Mouse (Mus musculus) midbrain, embryonic 12.5 days (tissue): ENCODE measurements around the gene Sypl. TPM values are rescaled to one million over a fixed set of nuclear protein-coding genes. Genes with fewer than 3 reads are reported as not detected.
"Not testable (repeated sequence)": the region's sequence is repeated elsewhere in the genome, so short reads cannot be mapped to it uniquely, and the experiment has no call there.

ENCODE experiments used
- ATAC-seq: fragments of 200-750 bp; cut with Nextera tagmentation; 2 replicates; pipeline ENCODE4 v1.8.0; 2017; ENCODE audit warnings: low read depth, moderate TSS enrichment, moderate library complexity; ENCODE audit not compliant: low FRiP score
- H3K27ac ChIP-seq: fragments of 300-500 bp; sonication (generic); replicated peaks from 2 replicates; pipeline ENCODE4 v1.5.1; 2016; ENCODE audit warnings: mild to moderate bottlenecking
- H3K27me3 ChIP-seq: fragments of 300-500 bp; sonication (generic); 2 replicates; pipeline ENCODE4 v1.6.1; 2016; ENCODE audit warnings: mild to moderate bottlenecking
- H3K36me3 ChIP-seq: fragments of 300-500 bp; sonication (generic); 2 replicates; pipeline ENCODE4 v1.6.1; 2016
- H3K4me1 ChIP-seq: fragments of 300-500 bp; sonication (generic); 2 replicates; pipeline ENCODE4 v1.6.1; 2016
- H3K4me2 ChIP-seq: fragments of 300-500 bp; sonication (generic); replicated peaks from 2 replicates; pipeline ENCODE4 v1.6.1; 2016; ENCODE audit warnings: mild to moderate bottlenecking, moderate library complexity
- H3K4me3 ChIP-seq: fragments of 300-500 bp; sonication (generic); 2 replicates; pipeline ENCODE4 v1.5.1; 2016; ENCODE audit warnings: mild to moderate bottlenecking
- H3K9ac ChIP-seq: fragments of 300-500 bp; sonication (generic); replicated peaks from 2 replicates; pipeline ENCODE4 v1.6.1; 2016; ENCODE audit warnings: mild to moderate bottlenecking, moderate library complexity
- H3K9me3 ChIP-seq: fragments of 300-500 bp; sonication (generic); 2 replicates; pipeline ENCODE4 v1.6.1; 2016; ENCODE audit warnings: mild to moderate bottlenecking
- WGBS: fragments of 180-500 bp; shearing (Covaris S2); methylation state at CpG from one replicate; pipeline ENCODE4 v1.1.7; 2016; 5-methylcytosine and 5-hydroxymethylcytosine counted together
- polyA plus RNA-seq: library from polyadenylated mRNA; unstranded; fragments of >200 nt; fragmentation: Nextera tagmentation; extraction: Ambion mirVana; gene quantifications from 2 replicates; pipeline ENCODE4 v1.2.1, GENCODE M21; 2016

Sypl gene
- polyA plus RNA-seq, 1 experiment from 2014 or later, result 41.0 TPM

DNA sequence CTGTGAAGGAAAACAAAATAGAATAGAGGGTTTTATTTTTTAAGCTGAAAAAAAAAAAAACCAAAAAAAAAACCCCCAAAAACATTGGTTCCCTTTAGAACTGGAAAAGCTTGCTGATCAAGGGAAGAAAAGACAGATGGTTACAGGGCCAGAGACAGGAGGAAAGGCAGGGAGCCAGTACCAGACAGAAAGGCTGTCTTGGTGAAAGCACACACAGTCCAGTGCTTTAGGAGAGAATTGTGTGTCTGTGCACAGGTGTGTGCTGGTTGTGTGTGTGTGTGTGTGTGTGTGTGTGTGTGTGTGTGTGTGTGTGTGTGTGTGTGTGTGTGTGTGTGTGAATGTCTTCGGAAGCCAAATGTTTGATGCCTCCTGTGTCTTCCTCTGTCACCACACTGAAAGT lies 28.9 kb downstream of the Sypl start:
- Histone ChIP-seq H3K9me3 (no peaks in the 10 kb centered on the region), H3K4me1 (no peaks in the 10 kb centered on the region), H3K27me3 (no peaks in the 10 kb centered on the region), H3K27ac (no peak overlapping the region), H3K9ac (no peak overlapping the region), H3K4me2 (no peak overlapping the region), H3K4me3 (no peak overlapping the region), H3K36me3 (no peaks in the 10 kb centered on the region)
- WGBS, result 70% methylated on average over 1 of the region's 1 CpGs
- no peak for ATAC-seq

DNA sequence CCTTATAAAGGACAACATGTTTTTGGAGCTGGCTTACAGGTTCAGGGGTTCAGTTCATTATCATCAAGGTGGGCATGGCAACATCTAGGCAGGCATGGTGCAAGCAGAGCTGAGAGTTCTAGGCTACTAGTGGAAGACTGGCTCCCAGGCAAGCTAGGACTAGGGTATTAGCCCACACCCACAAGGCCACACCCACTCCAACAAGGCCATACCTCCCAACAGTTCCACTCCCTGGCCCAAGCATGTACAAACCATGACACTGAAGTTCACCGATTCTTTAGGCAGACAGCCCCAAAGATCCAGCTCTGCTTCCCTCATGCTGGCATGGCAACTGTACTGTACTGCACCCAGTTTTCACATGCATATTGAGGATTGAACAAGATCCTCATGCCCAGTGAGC lies 29.4 kb downstream of the Sypl start:
- H3K9me3 ChIP-seq, result no peaks in the 10 kb centered on the region
- no peak overlapping the region for H3K4me3 ChIP-seq
- H3K36me3 ChIP-seq, result no peaks in the 10 kb centered on the region
- H3K9ac ChIP-seq, result no peak overlapping the region
- WGBS, result 96% methylated on average over 1 of the region's 1 CpGs
- H3K27ac ChIP-seq, result no peak overlapping the region
- H3K4me1 ChIP-seq, result no peaks in the 10 kb centered on the region
- no peaks in the 10 kb centered on the region for H3K27me3 ChIP-seq
- no peak overlapping the region for H3K4me2 ChIP-seq
- no peak for ATAC-seq

DNA sequence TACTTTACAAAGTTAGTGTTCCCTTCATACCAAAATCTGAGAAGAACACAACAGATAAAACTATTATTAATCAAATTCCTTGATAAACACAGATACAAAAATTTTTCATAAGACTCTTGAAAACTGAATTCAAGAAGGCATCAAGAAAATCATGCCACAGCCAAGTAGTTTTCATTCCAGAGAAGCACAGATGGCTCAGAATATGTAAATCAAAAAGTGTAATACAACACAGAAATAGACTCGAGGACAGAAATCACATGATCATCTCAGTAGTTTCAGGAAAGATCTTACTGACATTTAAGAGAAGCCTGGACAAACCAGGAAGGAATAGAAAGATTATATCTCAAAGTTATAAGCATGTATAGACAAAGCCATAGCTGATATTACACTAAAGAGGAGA lies 32.6 kb downstream of the Sypl start:
- H3K9me3 ChIP-seq, result no peaks in the 10 kb centered on the region
- H3K4me3 ChIP-seq, result no peak overlapping the region
- ATAC-seq, result no peak
- no peaks in the 10 kb centered on the region for H3K36me3 ChIP-seq
- no peak overlapping the region for H3K27ac ChIP-seq
- no peak overlapping the region for H3K9ac ChIP-seq
- no peak overlapping the region for H3K4me2 ChIP-seq
- no peaks in the 10 kb centered on the region for H3K4me1 ChIP-seq
- no peaks in the 10 kb centered on the region for H3K27me3 ChIP-seq
- 79% methylated on average over 1 of the region's 1 CpGs for WGBS

DNA sequence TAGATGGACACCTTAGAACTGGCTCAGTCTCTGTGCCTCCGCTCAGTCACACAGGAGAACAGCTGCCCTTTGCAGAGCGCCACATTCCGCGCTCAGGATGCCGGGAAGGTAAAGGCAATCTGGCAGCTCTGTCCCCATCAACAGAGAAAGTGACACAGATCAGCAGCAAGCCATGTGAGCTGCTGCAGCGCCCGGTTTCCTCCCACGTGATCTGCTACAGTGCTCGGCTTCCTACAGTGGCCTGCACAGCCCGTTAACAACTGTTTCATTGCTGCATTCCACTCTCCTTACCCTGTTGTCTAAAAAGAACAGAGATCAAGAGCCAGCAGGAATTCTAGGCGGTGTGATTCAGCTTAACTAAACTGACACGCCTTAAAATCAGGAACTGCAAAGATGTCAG lies 36.0 kb downstream of the Sypl start:
- no peak overlapping the region for H3K9ac ChIP-seq
- H3K4me3 ChIP-seq, result no peak overlapping the region
- WGBS, result 80% methylated on average over 12 of the region's 12 CpGs
- no peaks in the 10 kb centered on the region for H3K9me3 ChIP-seq
- H3K36me3 ChIP-seq, result no peaks in the 10 kb centered on the region
- H3K4me2 ChIP-seq, result no peak overlapping the region
- H3K27ac ChIP-seq, result no peak overlapping the region
- ATAC-seq, result no peak
- no peaks in the 10 kb centered on the region for H3K27me3 ChIP-seq
- no peaks in the 10 kb centered on the region for H3K4me1 ChIP-seq

DNA sequence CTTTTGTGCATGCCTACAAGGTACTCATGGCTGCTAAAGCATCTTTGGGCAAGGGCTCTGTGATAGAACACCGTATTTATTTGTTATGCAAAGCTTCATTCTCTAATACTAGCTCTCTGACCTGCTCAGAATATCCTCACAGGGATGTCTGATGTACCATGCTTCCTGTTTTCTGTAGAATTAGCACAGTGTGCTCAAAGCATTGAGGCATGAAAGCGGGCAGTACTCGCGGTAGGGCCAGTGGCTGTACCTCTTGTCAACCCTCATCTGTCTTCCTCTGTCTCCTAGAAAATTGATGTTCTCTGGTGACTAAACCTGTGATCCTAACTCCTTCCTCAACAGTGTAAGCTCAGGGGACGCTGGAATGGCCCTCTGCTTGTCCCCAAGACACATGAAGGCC lies 40.4 kb downstream of the Sypl start:
- WGBS, result 86% methylated on average over 5 of the region's 5 CpGs
- Histone ChIP-seq H3K4me3 (no peak overlapping the region), H3K27me3 (no peaks in the 10 kb centered on the region), H3K9me3 (no peaks in the 10 kb centered on the region), H3K27ac (no peak overlapping the region), H3K4me1 (no peaks in the 10 kb centered on the region), H3K36me3 (no peaks in the 10 kb centered on the region), H3K9ac (no peak overlapping the region), H3K4me2 (no peak overlapping the region)
- ATAC-seq, result no peak

DNA sequence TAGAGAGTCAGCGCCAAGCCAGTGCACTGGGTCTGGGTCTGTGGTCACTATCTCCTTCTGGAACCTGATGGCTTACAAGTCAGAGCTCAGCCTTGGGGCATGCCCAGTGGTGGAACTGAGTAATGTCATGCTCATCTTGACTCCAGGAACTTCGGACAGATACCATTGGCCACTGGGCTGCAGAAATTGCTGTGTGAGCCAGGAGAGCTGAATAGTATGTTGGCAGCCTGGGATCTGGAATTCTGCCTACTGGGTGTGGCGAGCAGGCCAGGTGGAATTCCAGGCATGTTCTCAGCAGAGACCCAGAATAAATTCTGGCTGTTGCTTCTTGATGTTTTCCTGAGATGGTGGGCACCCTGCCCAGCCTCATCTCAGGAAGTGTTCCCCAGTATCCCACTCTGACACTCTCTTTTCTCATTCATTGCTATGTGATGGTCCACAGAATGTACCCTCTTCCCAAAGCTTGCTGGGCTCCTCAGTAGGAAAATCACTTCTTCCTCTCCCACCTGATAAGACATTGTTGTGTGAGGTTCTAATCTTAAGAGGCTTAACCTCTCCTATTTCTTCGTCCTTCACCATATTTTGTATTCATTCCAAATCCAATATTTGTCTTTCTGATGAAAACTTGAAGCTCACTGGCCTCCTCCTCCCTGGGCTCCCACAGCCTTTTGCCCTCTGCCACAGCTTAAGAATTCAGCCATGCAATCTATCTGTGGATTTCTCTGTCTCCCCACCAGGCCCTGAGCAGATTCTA lies 41.6 kb downstream of the Sypl start:
- Histone ChIP-seq H3K4me1 (0 out of 2 replicates have a peak, but pooled peaks cover 4% of the 10 kb centered on the region), H3K27ac (no peak overlapping the region), H3K9ac (no peak overlapping the region), H3K4me2 (no peak overlapping the region), H3K9me3 (no peaks in the 10 kb centered on the region), H3K4me3 (no peak overlapping the region), H3K27me3 (no peaks in the 10 kb centered on the region), H3K36me3 (no peaks in the 10 kb centered on the region)
- WGBS, result 77% methylated on average over 4 of the region's 4 CpGs
- ATAC-seq, result no peak

DNA sequence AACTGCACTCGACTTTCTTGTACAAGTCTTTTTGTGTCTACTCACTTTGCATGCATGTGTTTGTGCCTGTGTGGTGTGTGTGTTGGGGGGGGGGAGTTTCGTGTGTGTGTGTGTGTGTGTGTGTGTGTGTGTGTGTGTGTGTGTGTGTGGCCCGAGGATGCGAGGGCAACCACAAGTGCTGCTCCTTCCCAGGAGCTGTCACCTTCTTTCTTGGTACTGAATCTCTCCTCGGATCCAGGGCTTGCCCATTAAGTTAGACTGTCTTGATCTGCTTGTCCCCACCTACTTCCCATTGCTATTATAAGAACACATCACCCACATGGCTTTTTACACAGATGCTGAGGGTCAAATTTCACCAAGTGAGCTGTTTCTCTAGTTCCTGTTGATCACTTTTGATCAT lies 45.1 kb downstream of the Sypl start:
- Histone ChIP-seq H3K4me2 (no peak overlapping the region), H3K27ac (no peak overlapping the region), H3K27me3 (no peaks in the 10 kb centered on the region), H3K4me3 (no peak overlapping the region), H3K9ac (no peak overlapping the region), H3K9me3 (no peaks in the 10 kb centered on the region), H3K4me1 (peaks cover 17% of the 10 kb centered on the region), H3K36me3 (no peaks in the 10 kb centered on the region)
- ATAC-seq, result no peak
- WGBS, result 62% methylated on average over 5 of the region's 5 CpGs

DNA sequence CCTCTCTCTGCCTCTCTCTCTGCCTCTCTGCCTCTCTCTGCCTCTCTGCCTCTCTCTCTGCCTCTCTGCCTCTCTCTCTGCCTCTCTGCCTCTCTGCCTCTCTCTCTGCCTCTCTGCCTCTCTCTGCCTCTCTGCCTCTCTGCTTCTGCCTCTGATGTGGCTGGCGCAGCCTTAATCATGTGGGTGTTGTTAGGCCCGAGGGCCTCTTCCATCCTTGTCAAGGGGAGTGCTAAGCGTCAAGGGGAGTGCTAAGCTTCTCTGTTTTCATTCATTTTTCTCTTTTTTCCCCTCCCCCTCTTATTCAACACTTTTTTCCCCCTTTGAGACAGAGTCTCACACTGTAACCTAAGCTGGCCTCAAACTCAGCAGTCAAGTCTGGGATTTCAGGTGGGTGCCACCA lies 46.1 kb downstream of the Sypl start:
- H3K36me3 ChIP-seq, ATAC-seq, H3K27me3 ChIP-seq, H3K4me2 ChIP-seq, H3K9ac ChIP-seq, H3K27ac ChIP-seq, H3K9me3 ChIP-seq, H3K4me3 ChIP-seq: not testable (repeated sequence)
- peaks cover 18% of the 10 kb centered on the region for H3K4me1 ChIP-seq
- 50% methylated on average over 3 of the region's 3 CpGs for WGBS

DNA sequence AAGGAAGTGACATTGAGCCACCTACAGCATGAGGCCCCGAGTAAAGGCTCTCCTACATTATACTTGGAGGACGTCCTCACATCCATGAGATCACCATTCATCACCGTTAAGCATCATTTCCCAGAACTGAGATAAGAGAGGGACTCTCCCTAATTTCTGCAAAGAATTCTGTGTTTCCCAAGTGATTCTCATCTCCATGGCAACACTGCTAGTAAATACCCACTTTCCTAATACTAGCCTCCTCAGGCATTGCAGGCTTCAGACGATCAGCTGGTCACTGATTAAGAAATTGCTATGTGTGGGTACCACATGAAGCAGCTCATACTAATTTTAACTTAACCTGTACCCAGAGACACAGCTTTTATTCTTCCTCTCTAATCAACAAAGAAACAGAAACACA lies 46.7 kb downstream of the Sypl start:
- 73% methylated on average over 4 of the region's 4 CpGs for WGBS

DNA sequence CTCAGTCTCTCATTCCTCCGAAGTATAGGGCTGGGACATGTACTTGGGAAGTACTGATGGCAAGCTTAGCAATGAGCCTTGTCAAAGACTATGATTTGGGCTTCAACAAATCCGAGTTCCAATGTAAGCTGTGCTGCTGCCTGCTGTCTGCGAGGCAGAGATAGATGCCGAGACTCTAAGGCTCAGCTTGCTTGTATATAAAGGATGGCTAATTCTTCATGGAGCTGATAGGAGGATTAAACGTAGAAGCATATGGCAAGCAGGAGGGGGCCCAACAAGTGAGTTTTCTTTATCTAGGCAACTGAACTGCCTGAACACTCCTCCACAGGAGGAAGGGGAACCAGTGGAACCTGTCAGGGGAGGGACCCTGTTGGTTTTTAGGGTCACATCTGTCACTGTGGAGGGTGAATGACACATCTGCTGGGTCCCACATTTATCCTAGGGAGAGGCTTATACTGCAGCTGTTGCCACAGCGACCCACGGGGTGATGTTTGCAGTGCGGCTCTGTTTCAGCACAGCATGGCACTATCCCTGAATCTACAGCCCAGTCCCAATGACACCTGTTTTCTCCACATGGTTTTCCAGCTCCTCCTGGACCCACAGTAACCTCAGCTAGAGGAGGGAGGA lies 49.8 kb downstream of the Sypl start:
- no peak overlapping the region for H3K4me3 ChIP-seq
- no peaks in the 10 kb centered on the region for H3K9me3 ChIP-seq
- ATAC-seq, result peak; percentile 60
- no peak overlapping the region for H3K4me2 ChIP-seq
- 55% methylated on average over 8 of the region's 8 CpGs for WGBS
- H3K27me3 ChIP-seq, result no peaks in the 10 kb centered on the region
- H3K4me1 ChIP-seq, result peaks cover 18% of the 10 kb centered on the region
- H3K9ac ChIP-seq, result no peak overlapping the region
- H3K36me3 ChIP-seq, result no peaks in the 10 kb centered on the region
- no peak overlapping the region for H3K27ac ChIP-seq

More for the DNA sequence above, 46.7 kb downstream of the Sypl start:
- Histone ChIP-seq H3K9me3 (no peaks in the 10 kb centered on the region), H3K4me2 (no peak overlapping the region), H3K27me3 (no peaks in the 10 kb centered on the region), H3K36me3 (no peaks in the 10 kb centered on the region), H3K27ac (no peak overlapping the region), H3K4me3 (no peak overlapping the region), H3K4me1 (peaks cover 18% of the 10 kb centered on the region), H3K9ac (no peak overlapping the region)
- ATAC-seq, result no peak

DNA sequence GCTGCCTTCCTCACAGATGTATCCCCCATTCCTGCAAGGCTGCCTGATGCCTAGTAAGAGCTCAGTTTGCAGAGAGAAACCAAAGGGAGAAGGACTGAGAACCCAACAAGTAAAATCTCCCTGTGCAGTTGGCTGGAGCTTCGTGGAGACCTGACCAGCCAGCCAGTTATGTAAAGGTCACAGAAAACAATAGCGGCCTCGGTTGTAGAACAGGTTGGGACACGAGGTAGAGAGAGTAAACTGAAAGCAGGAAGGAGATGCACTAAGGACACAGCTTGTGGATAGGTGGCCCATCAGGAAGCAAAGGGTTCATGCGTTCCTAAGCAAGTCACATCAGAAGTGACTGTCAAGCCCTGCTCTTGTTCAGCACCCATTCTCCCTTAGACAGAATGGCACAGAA lies 52.2 kb downstream of the Sypl start:
- H3K36me3 ChIP-seq, result no peaks in the 10 kb centered on the region
- peaks cover 10% of the 10 kb centered on the region for H3K4me1 ChIP-seq
- no peak overlapping the region for H3K9ac ChIP-seq
- no peak overlapping the region for H3K4me3 ChIP-seq
- H3K27me3 ChIP-seq, result no peaks in the 10 kb centered on the region
- no peak overlapping the region for H3K27ac ChIP-seq
- 92% methylated on average over 5 of the region's 5 CpGs for WGBS
- no peaks in the 10 kb centered on the region for H3K9me3 ChIP-seq
- ATAC-seq, result no peak
- H3K4me2 ChIP-seq, result no peak overlapping the region

DNA sequence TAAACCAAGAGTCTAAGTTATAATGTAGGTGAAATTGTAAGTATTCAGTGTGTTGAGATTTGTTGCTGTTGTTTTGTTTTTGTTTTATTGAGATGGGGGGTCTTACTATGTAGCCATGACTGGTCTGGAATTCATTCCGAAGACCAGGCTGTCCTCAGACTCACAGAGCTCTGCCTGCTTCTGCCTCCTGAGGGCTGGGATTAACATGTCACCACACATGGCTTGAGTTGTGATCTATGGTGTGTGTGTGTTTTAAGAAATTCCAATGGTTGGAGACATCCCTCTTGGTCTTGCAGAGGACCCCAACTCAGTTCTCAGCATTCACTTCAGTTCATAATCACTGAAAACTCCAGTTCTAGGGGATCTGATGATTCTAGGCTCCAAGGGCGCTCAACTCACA lies 53.5 kb downstream of the Sypl start:
- Histone ChIP-seq H3K4me1 (peaks cover 10% of the 10 kb centered on the region), H3K9ac (no peak overlapping the region), H3K4me3 (no peak overlapping the region), H3K9me3 (no peaks in the 10 kb centered on the region), H3K36me3 (no peaks in the 10 kb centered on the region), H3K4me2 (no peak overlapping the region), H3K27me3 (no peaks in the 10 kb centered on the region), H3K27ac (no peak overlapping the region)
- 88% methylated on average over 2 of the region's 2 CpGs for WGBS
- ATAC-seq, result no peak
